Comparison of ENCODE assay signal across 10 mouse cellular contexts in the genomic region with DNA sequence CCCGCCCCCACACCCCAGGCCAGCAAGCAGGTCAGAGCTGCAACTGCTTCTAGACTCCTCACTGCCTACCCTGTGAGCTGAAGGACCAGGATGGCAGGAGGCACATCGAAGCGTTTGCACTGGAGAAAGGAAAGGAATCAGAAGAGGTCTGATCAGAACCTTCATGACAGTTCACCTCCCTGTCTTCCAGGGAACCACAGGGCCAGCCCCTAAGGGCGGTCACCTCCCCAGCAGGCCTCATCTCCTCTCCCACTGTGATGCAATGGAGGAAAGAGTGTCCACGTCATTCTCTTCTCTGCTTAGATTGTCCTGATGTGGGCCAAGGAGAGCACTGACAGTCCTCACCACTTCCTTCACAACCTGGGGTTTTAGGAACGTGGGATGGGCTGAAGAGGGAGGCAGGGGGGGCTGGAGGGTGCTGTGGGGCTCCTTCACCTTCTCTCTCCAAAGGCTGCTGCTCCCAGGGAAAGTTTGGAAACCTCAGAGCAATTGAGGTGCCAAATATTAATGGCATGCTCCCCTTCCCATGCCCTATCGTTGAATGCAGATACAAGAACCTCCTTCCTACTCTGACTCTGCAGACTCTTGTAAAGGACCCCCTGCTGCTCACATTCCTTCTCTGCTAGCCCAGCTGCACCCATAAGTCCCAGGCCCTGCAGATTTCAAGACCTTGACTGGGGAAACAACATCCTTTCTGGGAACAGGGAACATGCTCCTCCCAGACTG. TPM values are rescaled to one million over a fixed set of nuclear protein-coding genes. Genes with fewer than 3 reads are reported as not detected.
DNase-seq lines count a peak whose midpoint lies in the region; ATAC-seq and TF ChIP-seq lines count a peak whose summit lies in the region.
"Had no signal": no experiment of that assay in that cellular context is flagged by ENCODE, and none has a peak within 500 bp of the region (broad histone marks: within the 10 kb centered on the region; RNA-seq: fewer than 3 reads in every experiment).

No protein-coding gene starts in this region.

- no peak overlapping the region for H3K9ac ChIP-seq in heart, embryonic 15.5 days
- no peak overlapping the region for H3K9ac ChIP-seq in lung, postnatal 0 days (replicated peaks; ENCODE audit: low read depth)
- H3K9ac ChIP-seq in forebrain, embryonic 15.5 days (replicated peaks), result no peak overlapping the region

- WGBS in heart, embryonic 15.5 days, result 60% methylated on average over 7 of the region's 7 CpGs
- WGBS in lung, postnatal 0 days, result 64% methylated on average over 7 of the region's 7 CpGs
- WGBS in forebrain, embryonic 15.5 days, result 80% methylated on average over 7 of the region's 7 CpGs

- no peak overlapping the region for H3K27ac ChIP-seq in layer of hippocampus, adult 2 months
- peak overlapping the region; percentile 64 for H3K27ac ChIP-seq in heart, embryonic 15.5 days
- 0 out of 2 replicates have a peak overlapping the region, but pooled peaks have one; percentile 26 for H3K27ac ChIP-seq in lung, postnatal 0 days (ENCODE audit: low read length)
- H3K27ac ChIP-seq in forebrain, embryonic 15.5 days (replicated peaks), result no peak overlapping the region

- intact Hi-C loops in left cerebral cortex, postnatal 25 days (cut with DNase I), result no loop called here

- DNase-seq in layer of hippocampus, adult 9-11 months, result peak; percentile 8
- no peak for DNase-seq in layer of hippocampus, adult 2 months (ENCODE audit: low spot score in 2 of 2)
- peak; percentile 18 for DNase-seq in lung, postnatal 0 days (ENCODE audit: low spot score)
- DNase-seq in thymus, postnatal 14 days, result peak; percentile 30
- DNase-seq in left cerebral cortex, postnatal 25 days (ENCODE audit: low spot score in 2 of 2), result no peak
- DNase-seq in frontal cortex, adult 2 months (ENCODE audit: extremely low spot score in 1 of 2, low spot score in 1 of 2), result no peak
- DNase-seq: adrenal gland, adult 8-10 months had no signal

- no peaks in the 10 kb centered on the region for H3K36me3 ChIP-seq in heart, embryonic 15.5 days
- H3K36me3 ChIP-seq in lung, postnatal 0 days (ENCODE audit: insufficient read depth, low read length), result no peaks in the 10 kb centered on the region
- no peaks in the 10 kb centered on the region for H3K36me3 ChIP-seq in forebrain, embryonic 15.5 days

- no peaks in the 10 kb centered on the region for H3K27me3 ChIP-seq in heart, embryonic 15.5 days
- no peaks in the 10 kb centered on the region for H3K27me3 ChIP-seq in lung, postnatal 0 days (replicated peaks; ENCODE audit: insufficient read depth, low read length)
- H3K27me3 ChIP-seq in forebrain, embryonic 15.5 days, result no peaks in the 10 kb centered on the region

- no peak overlapping the region for H3K4me3 ChIP-seq in layer of hippocampus, adult 2 months
- H3K4me3 ChIP-seq in heart, embryonic 15.5 days, result no peak overlapping the region
- H3K4me3 ChIP-seq in lung, postnatal 0 days (ENCODE audit: low read depth, low read length), result no peak overlapping the region
- H3K4me3 ChIP-seq in forebrain, embryonic 15.5 days, result no peak overlapping the region
- H3K4me3 ChIP-seq: erythroblast, embryonic 14.5 days had no signal

- H3K4me2 ChIP-seq in heart, embryonic 15.5 days, result no peak overlapping the region
- H3K4me2 ChIP-seq in lung, postnatal 0 days (replicated peaks; ENCODE audit: low read depth, low read length), result no peak overlapping the region
- H3K4me2 ChIP-seq in forebrain, embryonic 15.5 days (replicated peaks), result no peak overlapping the region

- no peak for TF ChIP-seq EP300 in lung, postnatal 0 days (IDR thresholded peaks at IDR 0.05)

- H3K9me3 ChIP-seq in heart, embryonic 15.5 days (replicated peaks), result no peaks in the 10 kb centered on the region
- no peaks in the 10 kb centered on the region for H3K9me3 ChIP-seq in lung, postnatal 0 days (ENCODE audit: low read length)
- no peaks in the 10 kb centered on the region for H3K9me3 ChIP-seq in forebrain, embryonic 15.5 days

- no peak for TF ChIP-seq CTCF in layer of hippocampus, adult 2 months (conservative IDR thresholded peaks at IDR 0.05)
- TF ChIP-seq CTCF in lung, postnatal 0 days (IDR thresholded peaks at IDR 0.05), result no peak

- no peak; the same call in none of the 2 replicates for ATAC-seq in heart, embryonic 15.5 days (replicated peaks; ENCODE audit: insufficient number of reproducible peaks, insufficient read depth, low FRiP score, low read depth)
- peak; percentile 60 for ATAC-seq in lung, postnatal 0 days
- ATAC-seq in forebrain, embryonic 15.5 days (replicated peaks), result no peak

- H3K4me1 ChIP-seq in heart, embryonic 15.5 days (replicated peaks), result 0 out of 2 replicates have a peak, but pooled peaks cover 5% of the 10 kb centered on the region
- no peaks in the 10 kb centered on the region; the same call in 1 of the 2 replicates for H3K4me1 ChIP-seq in lung, postnatal 0 days (ENCODE audit: insufficient read depth, low read depth, low read length)
- H3K4me1 ChIP-seq in forebrain, embryonic 15.5 days, result no peaks in the 10 kb centered on the region

RNA-seq across cellular contexts. Expression of gene Kcnip1, which starts 17.3 kb away (rescaled TPM):
- total RNA-seq in layer of hippocampus, adult 2 months (2021), result 10 to 100 TPM; 20.4 to 21.2 TPM
- polyA plus RNA-seq in heart, embryonic 15.5 days (2015; fragmentation: Nextera tagmentation; extraction: Ambion mirVana), result 0.80 TPM in 1 of 2 replicates, not detected in the other
- polyA plus RNA-seq in lung, postnatal 0 days (2015; fragmentation: Nextera tagmentation; extraction: Ambion mirVana), result 0.18 and 0.27 TPM in 2 replicates
- 10 to 100 TPM; 29.8 to 32.3 TPM for total RNA-seq in left cerebral cortex, postnatal 25 days (2021)
- 49.9 and 51.2 TPM in 2 replicates for polyA plus RNA-seq in forebrain, embryonic 15.5 days (2015; fragmentation: Nextera tagmentation; extraction: Ambion mirVana)
- 58.9 and 65.4 TPM in 2 replicates for polyA plus RNA-seq in frontal cortex, adult 2 months (2012; rRNA removed)
- polyA plus RNA-seq: erythroblast, embryonic 14.5 days had no signal

RNA-seq across cellular contexts. Expression of gene Lcp2, which starts 36.4 kb away (rescaled TPM):
- total RNA-seq in layer of hippocampus, adult 2 months (2021), result 1 to 10 TPM; 3.5 TPM
- polyA plus RNA-seq in heart, embryonic 15.5 days (2015; fragmentation: Nextera tagmentation; extraction: Ambion mirVana), result 2.3 and 6.4 TPM in 2 replicates
- polyA plus RNA-seq in lung, postnatal 0 days (2015; fragmentation: Nextera tagmentation; extraction: Ambion mirVana), result 4.5 and 4.9 TPM in 2 replicates
- total RNA-seq in left cerebral cortex, postnatal 25 days (2021), result 1 to 10 TPM; 3.2 to 5.0 TPM
- polyA plus RNA-seq in forebrain, embryonic 15.5 days (2015; fragmentation: Nextera tagmentation; extraction: Ambion mirVana), result 1.3 TPM in 2 replicates
- polyA plus RNA-seq in frontal cortex, adult 2 months (2012; rRNA removed), result 2.1 and 3.0 TPM in 2 replicates

RNA-seq across cellular contexts. Expression of gene Kcnmb1, which starts 47.5 kb away (rescaled TPM):
- total RNA-seq in layer of hippocampus, adult 2 months (2021), result under 1 TPM; 0.41 to 0.42 TPM
- polyA plus RNA-seq in heart, embryonic 15.5 days (2015; fragmentation: Nextera tagmentation; extraction: Ambion mirVana), result 1.3 and 1.5 TPM in 2 replicates
- polyA plus RNA-seq in lung, postnatal 0 days (2015; fragmentation: Nextera tagmentation; extraction: Ambion mirVana), result 0.66 and 0.74 TPM in 2 replicates
- total RNA-seq in left cerebral cortex, postnatal 25 days (2021), result under 1 TPM in 1 of 2 experiments, not detected in 1; 0.25 TPM
- 0.11 and 0.15 TPM in 2 replicates for polyA plus RNA-seq in forebrain, embryonic 15.5 days (2015; fragmentation: Nextera tagmentation; extraction: Ambion mirVana)
- 0.29 and 0.58 TPM in 2 replicates for polyA plus RNA-seq in frontal cortex, adult 2 months (2012; rRNA removed)
- polyA plus RNA-seq: erythroblast, embryonic 14.5 days had no signal

Comparison
In these comparisons a context has a peak if more than half of its experiments do, and no peak if none do; other contexts are left out.
1. DNase-seq: peak in layer of hippocampus, adult 9-11 months (single experiment), lung, postnatal 0 days (single experiment) and thymus, postnatal 14 days (single experiment); none in layer of hippocampus, adult 2 months (0 of 2), left cerebral cortex, postnatal 25 days (0 of 2) and frontal cortex, adult 2 months (0 of 2).
2. H3K27ac ChIP-seq: peak in heart, embryonic 15.5 days (single experiment) and lung, postnatal 0 days (single experiment); none in layer of hippocampus, adult 2 months (single experiment) and forebrain, embryonic 15.5 days (single experiment).
3. RNA of gene Kcnip1, which starts 17.3 kb away (polyA plus RNA-seq): 58.9 to 65.4 TPM in frontal cortex, adult 2 months and 49.9 to 51.2 TPM in forebrain, embryonic 15.5 days; 0.18 to 0.27 TPM in lung, postnatal 0 days and 0.80 TPM in heart, embryonic 15.5 days; every median in the first group is over 10 times any median in the second.